Mouse (Mus musculus): ENCODE results near the gene Nde1. TPM values are rescaled to one million over a fixed set of nuclear protein-coding genes. Genes with fewer than 3 reads are reported as not detected.
"Not testable (repeated sequence)": the region's sequence is repeated elsewhere in the genome, so short reads cannot be mapped to it uniquely, and the experiment has no call there.

Nde1 gene
- polyA plus RNA-seq, 1 experiment: 7.2 TPM

GRCm38 (mm10) chr16:14131376-14131775 is 31.7 kb upstream of the Nde1 start:
- no peaks in the 10 kb centered on the region for H3K27me3 ChIP-seq (ENCODE audit: control insufficient read depth)
- TF ChIP-seq GATA1 (IDR thresholded peaks at IDR 0.05; ENCODE audit: low read length) (no peak), TAL1 (IDR thresholded peaks at IDR 0.05; ENCODE audit: low read length) (no peak)
- peaks cover 100% of the 10 kb centered on the region for H3K36me3 ChIP-seq (ENCODE audit: control insufficient read depth)
- H3K4me3 ChIP-seq (replicated peaks): no peak overlapping the region
- H3K4me1 ChIP-seq (ENCODE audit: control insufficient read depth): no peaks in the 10 kb centered on the region
- no peaks in the 10 kb centered on the region for H3K9me3 ChIP-seq (ENCODE audit: control insufficient read depth, low read length)

DNA sequence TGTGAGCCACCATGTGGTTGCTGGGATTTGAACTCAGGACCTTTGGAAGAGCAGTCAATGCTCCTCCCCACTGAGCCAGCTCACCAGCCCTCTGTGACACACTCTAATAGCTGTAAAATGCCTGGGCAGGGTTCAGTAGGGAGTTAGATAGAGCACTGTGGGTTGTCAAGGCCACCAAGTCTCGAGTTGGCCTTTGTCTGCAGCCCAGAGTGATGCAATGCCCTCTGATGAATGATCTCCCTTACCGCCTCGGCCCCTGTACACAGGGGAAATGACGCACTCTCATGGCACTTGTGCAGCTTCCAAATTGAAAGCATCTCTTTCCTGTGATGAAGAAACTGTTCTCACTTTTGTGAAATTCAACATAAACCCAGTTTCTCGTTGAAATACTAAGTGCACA is 31.2 kb upstream of the Nde1 start:
- H3K4me1 ChIP-seq (ENCODE audit: control insufficient read depth): no peaks in the 10 kb centered on the region
- peaks cover 100% of the 10 kb centered on the region for H3K36me3 ChIP-seq (ENCODE audit: control insufficient read depth)
- TF ChIP-seq GATA1 (IDR thresholded peaks at IDR 0.05; ENCODE audit: low read length) (no peak), TAL1 (IDR thresholded peaks at IDR 0.05; ENCODE audit: low read length) (no peak)
- no peaks in the 10 kb centered on the region for H3K27me3 ChIP-seq (ENCODE audit: control insufficient read depth)
- no peak overlapping the region for H3K4me3 ChIP-seq (replicated peaks)
- no peaks in the 10 kb centered on the region for H3K9me3 ChIP-seq (ENCODE audit: control insufficient read depth, low read length)

DNA sequence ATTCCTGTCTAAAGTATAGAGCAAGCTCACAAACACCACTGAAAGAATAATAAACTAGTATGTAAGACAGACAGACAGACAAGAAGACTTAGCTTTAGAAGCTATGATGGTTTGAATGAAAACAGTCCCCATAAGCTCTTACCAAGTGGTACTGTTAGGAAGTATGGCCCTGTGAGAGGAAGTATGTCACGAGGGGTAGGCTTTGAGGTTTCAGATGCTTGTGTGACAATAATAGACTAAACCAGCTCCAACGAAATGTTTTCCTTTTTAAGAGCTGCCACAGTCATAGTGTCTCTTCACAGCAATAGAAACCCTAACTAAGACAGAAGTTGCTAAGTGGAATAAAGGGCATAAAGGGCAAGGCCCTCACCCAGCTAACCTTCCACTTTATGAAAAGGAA is 28.1 kb upstream of the Nde1 start:
- H3K4me1 ChIP-seq (ENCODE audit: control insufficient read depth): no peaks in the 10 kb centered on the region
- H3K4me3 ChIP-seq (replicated peaks): no peak overlapping the region
- H3K27me3 ChIP-seq (ENCODE audit: control insufficient read depth): no peaks in the 10 kb centered on the region
- peaks cover 96% of the 10 kb centered on the region for H3K36me3 ChIP-seq (ENCODE audit: control insufficient read depth)
- TF ChIP-seq TAL1 (IDR thresholded peaks at IDR 0.05; ENCODE audit: low read length) (no peak), GATA1 (IDR thresholded peaks at IDR 0.05; ENCODE audit: low read length) (no peak)
- H3K9me3 ChIP-seq (ENCODE audit: control insufficient read depth, low read length): no peaks in the 10 kb centered on the region

GRCm38 (mm10) chr16:14137976-14138561 is 25.0 kb upstream of the Nde1 start:
- H3K4me1 ChIP-seq (ENCODE audit: control insufficient read depth): no peaks in the 10 kb centered on the region
- no peak for TF ChIP-seq GATA1 (IDR thresholded peaks at IDR 0.05; ENCODE audit: low read length)
- no peak for TF ChIP-seq TAL1 (IDR thresholded peaks at IDR 0.05; ENCODE audit: low read length)
- H3K27me3 ChIP-seq (ENCODE audit: control insufficient read depth): no peaks in the 10 kb centered on the region
- no peak overlapping the region for H3K4me3 ChIP-seq (replicated peaks)
- peaks cover 96% of the 10 kb centered on the region for H3K36me3 ChIP-seq (ENCODE audit: control insufficient read depth)
- H3K9me3 ChIP-seq (ENCODE audit: control insufficient read depth, low read length): no peaks in the 10 kb centered on the region

- Histone ChIP-seq H3K4me3 (replicated peaks) (no peak overlapping the region), H3K27me3 (ENCODE audit: control insufficient read depth) (no peaks in the 10 kb centered on the region), H3K36me3 (ENCODE audit: control insufficient read depth) (peaks cover 96% of the 10 kb centered on the region), H3K4me1 (ENCODE audit: control insufficient read depth) (no peaks in the 10 kb centered on the region), H3K9me3 (ENCODE audit: control insufficient read depth, low read length) (no peaks in the 10 kb centered on the region)
- no peak for TF ChIP-seq GATA1 (IDR thresholded peaks at IDR 0.05; ENCODE audit: low read length)
- TF ChIP-seq TAL1 (IDR thresholded peaks at IDR 0.05; ENCODE audit: low read length): no peak
These were observed 24.0 kb upstream of the Nde1 start for GRCm38 (mm10) chr16:14139106-14139505.

DNA sequence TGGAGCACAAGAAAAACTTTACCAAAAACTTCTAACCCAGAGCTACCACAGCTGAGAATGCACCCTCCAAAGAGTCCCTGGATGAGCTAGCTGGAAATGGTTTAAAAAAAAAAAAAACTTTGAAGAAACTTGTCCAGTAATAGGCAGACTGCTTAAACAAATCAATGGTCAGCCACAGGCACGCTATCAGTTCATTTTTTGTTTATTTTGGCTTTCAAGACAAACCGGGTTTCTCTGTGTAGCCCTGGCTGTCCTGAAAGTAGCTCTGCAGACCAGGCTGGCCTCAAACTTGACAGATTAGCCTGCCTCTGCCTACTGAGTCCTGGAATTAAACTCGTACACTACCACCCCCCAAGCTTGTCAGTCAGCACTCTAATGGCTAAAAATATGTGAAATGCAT is 19.8 kb upstream of the Nde1 start:
- no peak for TF ChIP-seq TAL1 (IDR thresholded peaks at IDR 0.05; ENCODE audit: low read length)
- TF ChIP-seq GATA1 (IDR thresholded peaks at IDR 0.05; ENCODE audit: low read length): no peak
- H3K4me1 ChIP-seq (ENCODE audit: control insufficient read depth): no peaks in the 10 kb centered on the region
- H3K36me3 ChIP-seq (ENCODE audit: control insufficient read depth): peaks cover 96% of the 10 kb centered on the region
- no peak overlapping the region for H3K4me3 ChIP-seq (replicated peaks)
- H3K27me3 ChIP-seq (ENCODE audit: control insufficient read depth): no peaks in the 10 kb centered on the region
- no peaks in the 10 kb centered on the region for H3K9me3 ChIP-seq (ENCODE audit: control insufficient read depth, low read length)

DNA sequence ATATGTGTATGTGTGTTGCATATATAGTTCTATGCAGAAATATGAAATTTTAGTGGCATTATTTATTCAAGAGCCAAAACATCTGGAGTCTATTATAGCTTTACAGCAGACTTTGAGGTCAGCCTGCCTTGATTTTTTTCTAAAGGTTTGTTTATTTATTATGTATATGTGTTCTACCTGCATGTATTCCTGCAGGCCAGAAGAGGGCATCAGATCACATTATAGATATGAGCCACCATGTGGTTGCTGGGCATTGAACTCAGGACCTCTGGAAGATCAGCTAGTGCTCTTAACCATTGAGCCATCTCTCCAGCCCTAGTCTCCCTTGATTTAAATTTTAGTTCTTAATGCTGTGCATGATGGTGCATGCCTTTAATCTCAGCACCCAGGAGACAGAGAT is 15.4 kb upstream of the Nde1 start:
- TF ChIP-seq TAL1 (IDR thresholded peaks at IDR 0.05; ENCODE audit: low read length) (no peak), GATA1 (IDR thresholded peaks at IDR 0.05; ENCODE audit: low read length) (no peak)
- Histone ChIP-seq H3K4me1 (ENCODE audit: control insufficient read depth) (peaks cover 3% of the 10 kb centered on the region; the same call in 1 of the 2 replicates), H3K36me3 (ENCODE audit: control insufficient read depth) (peaks cover 95% of the 10 kb centered on the region), H3K4me3 (replicated peaks) (no peak overlapping the region), H3K9me3 (ENCODE audit: control insufficient read depth, low read length) (no peaks in the 10 kb centered on the region), H3K27me3 (ENCODE audit: control insufficient read depth) (no peaks in the 10 kb centered on the region)

DNA sequence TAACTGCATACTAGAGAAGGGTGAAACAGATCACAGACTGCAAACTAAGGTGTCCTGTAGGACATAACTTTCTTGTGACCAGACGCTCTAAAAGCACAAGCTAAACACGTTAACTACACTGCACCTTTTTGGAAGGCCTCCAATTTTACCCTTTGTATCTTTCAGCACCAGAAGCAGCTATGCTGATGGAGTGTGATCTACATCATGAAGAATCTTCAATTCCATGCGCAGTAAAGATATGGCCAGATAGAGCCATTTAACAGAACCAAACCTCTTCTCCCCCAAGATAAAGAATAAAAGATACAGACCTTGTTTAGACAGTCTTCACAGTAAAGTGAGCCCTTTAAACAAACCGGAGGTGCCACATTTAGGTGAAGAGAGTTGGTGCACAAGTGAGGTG is 11.4 kb upstream of the Nde1 start:
- TF ChIP-seq GATA1 (IDR thresholded peaks at IDR 0.05; ENCODE audit: low read length): no peak
- TF ChIP-seq TAL1 (IDR thresholded peaks at IDR 0.05; ENCODE audit: low read length): no peak
- Histone ChIP-seq H3K36me3 (ENCODE audit: control insufficient read depth) (peaks cover 79% of the 10 kb centered on the region), H3K27me3 (ENCODE audit: control insufficient read depth) (no peaks in the 10 kb centered on the region), H3K4me1 (ENCODE audit: control insufficient read depth) (peaks cover 6% of the 10 kb centered on the region; the same call in 1 of the 2 replicates), H3K4me3 (replicated peaks) (no peak overlapping the region), H3K9me3 (ENCODE audit: control insufficient read depth, low read length) (no peaks in the 10 kb centered on the region)

DNA sequence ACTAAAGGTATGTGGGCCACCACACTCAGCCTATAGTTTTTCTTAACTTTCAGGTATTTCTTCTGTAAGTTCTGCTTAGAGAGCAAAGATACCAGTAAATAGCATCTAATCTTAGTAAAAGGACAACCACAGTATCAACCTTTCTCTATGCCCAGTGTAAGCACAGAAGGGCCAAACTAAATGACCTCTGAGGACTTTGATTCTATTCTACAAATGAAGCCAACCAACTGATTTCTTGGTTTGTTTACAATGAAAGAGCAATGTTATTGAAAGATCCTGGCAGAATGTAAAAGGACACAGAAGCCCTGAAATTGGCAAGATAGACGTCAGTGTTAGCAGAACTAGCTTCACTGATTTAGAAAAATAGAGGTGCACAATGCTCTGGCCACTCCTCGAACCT is 7.4 kb upstream of the Nde1 start:
- not testable (repeated sequence) for H3K27me3 ChIP-seq (ENCODE audit: control insufficient read depth); H3K9me3 ChIP-seq (ENCODE audit: control insufficient read depth, low read length); H3K4me3 ChIP-seq (replicated peaks)
- Histone ChIP-seq H3K4me1 (ENCODE audit: control insufficient read depth) (peaks cover 35% of the 10 kb centered on the region), H3K36me3 (ENCODE audit: control insufficient read depth) (peaks cover 47% of the 10 kb centered on the region)

DNA sequence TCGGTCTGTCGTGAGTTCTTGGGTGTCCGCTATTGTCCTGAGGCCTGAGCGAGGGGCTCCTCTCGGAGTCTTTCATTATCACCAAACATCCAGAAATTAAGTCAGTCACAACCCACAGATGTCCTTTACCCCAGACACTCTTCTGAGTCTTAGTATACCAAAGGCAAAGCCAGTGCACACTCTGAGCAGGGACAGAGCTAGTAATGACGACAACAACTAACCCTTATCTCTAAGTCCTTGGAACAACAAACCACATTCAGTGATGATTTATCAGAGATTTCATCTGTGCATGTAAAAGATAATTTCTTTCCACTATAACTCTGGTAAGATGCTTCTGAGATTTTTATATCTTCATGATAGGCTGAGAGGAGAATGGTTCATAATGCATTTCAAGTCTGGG is 6.8 kb upstream of the Nde1 start:
- peaks cover 40% of the 10 kb centered on the region for H3K36me3 ChIP-seq (ENCODE audit: control insufficient read depth)
- TF ChIP-seq GATA1 (IDR thresholded peaks at IDR 0.05; ENCODE audit: low read length): no peak
- TF ChIP-seq TAL1 (IDR thresholded peaks at IDR 0.05; ENCODE audit: low read length): no peak
- no peak overlapping the region for H3K4me3 ChIP-seq (replicated peaks)
- H3K4me1 ChIP-seq (ENCODE audit: control insufficient read depth): peaks cover 35% of the 10 kb centered on the region
- H3K9me3 ChIP-seq (ENCODE audit: control insufficient read depth, low read length): no peaks in the 10 kb centered on the region
- H3K27me3 ChIP-seq (ENCODE audit: control insufficient read depth): no peaks in the 10 kb centered on the region

Measured in erythroblast, embryonic 14.5 days (primary cell).